Comparison of ENCODE assay signal across 14 mouse cellular contexts in genomic region chr2:68981756-68982409, GRCm38 (mm10).
DNase-seq lines count a peak whose midpoint lies in the region; ATAC-seq and TF ChIP-seq lines count a peak whose summit lies in the region.
"Had no signal": no experiment of that assay in that cellular context is flagged by ENCODE, and none has a peak within 500 bp of the region (broad histone marks: within the 10 kb centered on the region; RNA-seq: fewer than 3 reads in every experiment).

No protein-coding gene starts in this region.

- no peak for TF ChIP-seq POLR2A in thymus, adult 2 months (IDR thresholded peaks at IDR 0.05; ENCODE audit: control insufficient read depth, extremely low read depth, insufficient read depth, low read length, poor library complexity)

- peak; percentile 40 for DNase-seq in CD4-positive helper T cell, adult 2 months (ENCODE audit: low read depth, low spot score)
- DNase-seq in embryonic facial prominence, embryonic 14.5 days (ENCODE audit: low spot score), result peak; percentile 50
- no peak for DNase-seq in midbrain, postnatal 0 days (ENCODE audit: low spot score)
- DNase-seq in c-Kit-positive CD71-positive TER-119-positive erythroid progenitor cells, embryonic 14.5 days (ENCODE audit: low spot score), result no peak
- no peak for DNase-seq in thymus, adult 2 months
- DNase-seq: adrenal gland, postnatal 14 days; cerebellum, postnatal 25 days; heart, adult 11 months; kidney, adult 11 months; kidney, postnatal 36 days had no signal

- peaks cover 36% of the 10 kb centered on the region for H3K4me1 ChIP-seq in hindbrain, embryonic 13.5 days (replicated peaks)
- H3K4me1 ChIP-seq in hindbrain, embryonic 16.5 days (ENCODE audit: control insufficient read depth, insufficient read depth, low read depth, low read length), result peaks cover 4% of the 10 kb centered on the region
- peaks cover 39% of the 10 kb centered on the region for H3K4me1 ChIP-seq in embryonic facial prominence, embryonic 14.5 days (ENCODE audit: control insufficient read depth, insufficient read depth, low read length)
- H3K4me1 ChIP-seq in midbrain, postnatal 0 days (ENCODE audit: insufficient read depth, low read length), result peaks cover 18% of the 10 kb centered on the region
- peaks cover 26% of the 10 kb centered on the region for H3K4me1 ChIP-seq in thymus, adult 2 months (replicated peaks; ENCODE audit: control insufficient read depth, insufficient read depth, low read length)

- TF ChIP-seq CTCF in midbrain, postnatal 0 days (IDR thresholded peaks at IDR 0.05), result no peak
- no peak for TF ChIP-seq CTCF in thymus, adult 2 months (IDR thresholded peaks at IDR 0.05; ENCODE audit: borderline replicate concordance, control insufficient read depth, extremely low read depth, insufficient read depth, low read length, poor library complexity)

- H3K4me3 ChIP-seq in hindbrain, embryonic 13.5 days, result no peak overlapping the region
- H3K4me3 ChIP-seq in hindbrain, embryonic 16.5 days (ENCODE audit: low read length), result no peak overlapping the region
- H3K4me3 ChIP-seq in embryonic facial prominence, embryonic 14.5 days (ENCODE audit: low read depth, low read length), result no peak overlapping the region
- H3K4me3 ChIP-seq in midbrain, postnatal 0 days (ENCODE audit: low read depth, low read length), result no peak overlapping the region
- H3K4me3 ChIP-seq in thymus, adult 2 months (ENCODE audit: control insufficient read depth, insufficient read depth, low read length), result no peak overlapping the region
- H3K4me3 ChIP-seq: limb, embryonic 12.5 days had no signal

- no peak overlapping the region for H3K4me2 ChIP-seq in hindbrain, embryonic 13.5 days
- H3K4me2 ChIP-seq in hindbrain, embryonic 16.5 days (ENCODE audit: low read length), result no peak overlapping the region
- H3K4me2 ChIP-seq in embryonic facial prominence, embryonic 14.5 days (ENCODE audit: low read depth, low read length), result no peak overlapping the region
- H3K4me2 ChIP-seq in midbrain, postnatal 0 days (ENCODE audit: low read depth, low read length, poor library complexity, severe bottlenecking), result 0 out of 2 replicates have a peak overlapping the region, but pooled peaks have one; percentile 5
- H3K4me2 ChIP-seq: limb, embryonic 12.5 days had no signal

- H3K36me3 ChIP-seq in hindbrain, embryonic 13.5 days, result no peaks in the 10 kb centered on the region
- no peaks in the 10 kb centered on the region for H3K36me3 ChIP-seq in hindbrain, embryonic 16.5 days (ENCODE audit: control insufficient read depth, insufficient read depth, low read length)
- no peaks in the 10 kb centered on the region for H3K36me3 ChIP-seq in embryonic facial prominence, embryonic 14.5 days (ENCODE audit: control insufficient read depth, insufficient read depth, low read length)
- H3K36me3 ChIP-seq in midbrain, postnatal 0 days (ENCODE audit: insufficient read depth, low read length), result no peaks in the 10 kb centered on the region
- H3K36me3 ChIP-seq in thymus, adult 2 months (ENCODE audit: control insufficient read depth, insufficient read depth, low read length), result no peaks in the 10 kb centered on the region
- H3K36me3 ChIP-seq: limb, embryonic 12.5 days had no signal

- no peaks in the 10 kb centered on the region for H3K9me3 ChIP-seq in hindbrain, embryonic 13.5 days
- H3K9me3 ChIP-seq in hindbrain, embryonic 16.5 days (ENCODE audit: control insufficient read depth, low read length), result no peaks in the 10 kb centered on the region
- H3K9me3 ChIP-seq in embryonic facial prominence, embryonic 14.5 days (ENCODE audit: control insufficient read depth, low read length), result no peaks in the 10 kb centered on the region
- no peaks in the 10 kb centered on the region for H3K9me3 ChIP-seq in midbrain, postnatal 0 days (ENCODE audit: low read length)
- H3K9me3 ChIP-seq: limb, embryonic 12.5 days had no signal

- no peak overlapping the region for H3K27ac ChIP-seq in hindbrain, embryonic 13.5 days
- H3K27ac ChIP-seq in hindbrain, embryonic 16.5 days (ENCODE audit: low read depth, low read length), result no peak overlapping the region
- no peak overlapping the region for H3K27ac ChIP-seq in embryonic facial prominence, embryonic 14.5 days (replicated peaks; ENCODE audit: low read depth, low read length)
- peak overlapping the region; percentile 32; the same call in 1 of the 2 replicates for H3K27ac ChIP-seq in midbrain, postnatal 0 days (ENCODE audit: low read depth, low read length)
- H3K27ac ChIP-seq in thymus, adult 2 months (ENCODE audit: control insufficient read depth, insufficient read depth, low read length), result no peak overlapping the region
- H3K27ac ChIP-seq: limb, embryonic 12.5 days had no signal

- no peaks in the 10 kb centered on the region for H3K27me3 ChIP-seq in hindbrain, embryonic 13.5 days
- no peaks in the 10 kb centered on the region for H3K27me3 ChIP-seq in hindbrain, embryonic 16.5 days (replicated peaks; ENCODE audit: control insufficient read depth, insufficient read depth, low read length)
- no peaks in the 10 kb centered on the region for H3K27me3 ChIP-seq in embryonic facial prominence, embryonic 14.5 days (replicated peaks; ENCODE audit: control insufficient read depth, insufficient read depth, low read length)
- H3K27me3 ChIP-seq in midbrain, postnatal 0 days (ENCODE audit: insufficient read depth, low read length), result no peaks in the 10 kb centered on the region
- H3K27me3 ChIP-seq in thymus, adult 2 months (ENCODE audit: control insufficient read depth, insufficient read depth, low read length), result no peaks in the 10 kb centered on the region
- H3K27me3 ChIP-seq: limb, embryonic 12.5 days had no signal

- no peak; the same call in 1 of the 2 replicates for ATAC-seq in hindbrain, embryonic 13.5 days (ENCODE audit: low FRiP score)
- ATAC-seq in hindbrain, embryonic 16.5 days, result no peak
- no peak for ATAC-seq in embryonic facial prominence, embryonic 14.5 days (ENCODE audit: low read depth)
- 0 out of 2 replicates have a peak, but pooled peaks have one; percentile 27 for ATAC-seq in midbrain, postnatal 0 days (ENCODE audit: low FRiP score)
- ATAC-seq: CD4-positive, CD25-positive, alpha-beta regulatory T cell, adult 4 months had no signal

- WGBS in hindbrain, embryonic 13.5 days, result 49% methylated on average over 11 of the region's 11 CpGs
- WGBS in hindbrain, embryonic 16.5 days, result 52% methylated on average over 11 of the region's 11 CpGs
- 48% methylated on average over 11 of the region's 11 CpGs for WGBS in embryonic facial prominence, embryonic 14.5 days
- WGBS in midbrain, postnatal 0 days, result 31% methylated on average over 11 of the region's 11 CpGs
- 51% methylated on average over 11 of the region's 11 CpGs for WGBS in thymus, adult 2 months

- 0 out of 2 replicates have a peak overlapping the region, but pooled peaks have one; percentile 8 for H3K9ac ChIP-seq in hindbrain, embryonic 13.5 days
- H3K9ac ChIP-seq in hindbrain, embryonic 16.5 days (ENCODE audit: low read depth, low read length), result no peak overlapping the region
- no peak overlapping the region for H3K9ac ChIP-seq in embryonic facial prominence, embryonic 14.5 days (ENCODE audit: low read depth, low read length)
- H3K9ac ChIP-seq in midbrain, postnatal 0 days (replicated peaks; ENCODE audit: low read length, poor library complexity, severe bottlenecking), result no peak overlapping the region
- H3K9ac ChIP-seq: limb, embryonic 12.5 days had no signal

Comparison
In these comparisons a context has a peak if more than half of its experiments do, and no peak if none do; other contexts are left out.
1. DNase-seq: peak in CD4-positive helper T cell, adult 2 months (single experiment) and embryonic facial prominence, embryonic 14.5 days (single experiment); none in midbrain, postnatal 0 days (single experiment), c-Kit-positive CD71-positive TER-119-positive erythroid progenitor cells, embryonic 14.5 days (single experiment) and thymus, adult 2 months (single experiment).